Mouse (Mus musculus) heart, adult 2 months (tissue): Measurements from ENCODE around the gene Ets1.

Experiments used
- CTCF ChIP-seq: fragments of 200-600 bp; IDR thresholded peaks from 2 replicates; pipeline ENCODE4 v1.8.1; 2022; ENCODE audit warnings: antibody characterized with exemption, mild to moderate bottlenecking, moderate library complexity
- EP300 ChIP-seq: fragments of 200-500 bp; IDR thresholded peaks from 2 replicates; pipeline ENCODE4 v1.6.1; 2011; ENCODE audit warnings: low read depth, low read length, control low read depth; ENCODE audit not compliant: insufficient read depth
- POLR2A ChIP-seq: fragments of 200-500 bp; IDR thresholded peaks from 2 replicates; pipeline ENCODE4 v1.6.1; 2011; ENCODE audit warnings: mild to moderate bottlenecking, low read depth, low read length, control low read depth; ENCODE audit not compliant: insufficient read depth

DNA sequence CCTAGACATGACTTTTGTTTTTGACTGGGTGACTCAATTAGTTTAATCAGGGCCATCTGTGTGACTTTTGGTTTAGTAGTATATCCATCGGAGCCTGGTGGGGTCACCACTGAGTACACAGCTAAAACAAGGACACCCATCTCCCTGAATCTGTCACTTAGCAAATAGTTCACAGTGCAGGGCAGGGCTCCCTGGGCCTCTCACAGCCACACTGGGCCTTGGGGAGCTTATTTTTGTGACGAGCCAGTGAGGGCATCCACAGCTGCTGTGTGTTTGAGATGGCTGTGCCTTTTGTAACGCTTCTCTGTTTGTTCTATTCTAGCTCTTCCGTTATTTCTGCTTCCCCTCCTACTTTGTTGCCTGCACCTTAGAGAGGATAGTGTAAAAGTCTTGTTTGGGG lies 90.6 kb downstream of the Ets1 start:
- TF ChIP-seq CTCF (0 out of 2 replicates have a peak, but pooled peaks have one; percentile 7), POLR2A (no peak), EP300 (no peak)
